Mouse (Mus musculus) embryonic fibroblast, embryonic 13.5 days (primary cell): Measurements from ENCODE around the gene Angptl6. TPM values are rescaled to one million over a fixed set of nuclear protein-coding genes. Genes with fewer than 3 reads are reported as not detected.

ENCODE experiments used
- H3K27ac ChIP-seq: 2 replicates; pipeline ENCODE4 v1.5.1; 2012; ENCODE audit warnings: low read length, control low read depth, inconsistent platforms; ENCODE audit not compliant: insufficient read depth
- H3K4me1 ChIP-seq: 2 replicates; pipeline ENCODE4 v1.6.1; 2011; ENCODE audit warnings: low read length; ENCODE audit not compliant: control insufficient read depth, insufficient read depth
- H3K4me3 ChIP-seq: 2 replicates; pipeline ENCODE4 v1.5.1; 2011; ENCODE audit warnings: mild to moderate bottlenecking, control low read depth, low read length; ENCODE audit not compliant: insufficient read depth
- CTCF ChIP-seq: IDR thresholded peaks from 2 replicates; pipeline ENCODE4 v1.5.1; 2011; ENCODE audit warnings: mild to moderate bottlenecking, control low read depth, low read length, moderate library complexity, borderline replicate concordance; ENCODE audit not compliant: insufficient read depth
- POLR2A ChIP-seq: IDR thresholded peaks from 2 replicates; pipeline ENCODE4 v1.6.1; 2011; ENCODE audit warnings: low read depth, mild to moderate bottlenecking, control low read depth, low read length, moderate library complexity
- polyA plus RNA-seq: library from polyadenylated mRNA; stranded (reverse); fragments of >200 nt; gene quantifications from 2 replicates; pipeline ENCODE4 v1.2.4, GENCODE M21; 2011; ENCODE audit warnings: low read depth; ENCODE audit not compliant: missing spikeins, insufficient read length

Gene Angptl6
- polyA plus RNA-seq, 1 experiment = 4.9 TPM

- TF ChIP-seq CTCF = no peak
- TF ChIP-seq POLR2A = no peak
- H3K27ac ChIP-seq = no peak overlapping the region
- peaks cover 2% of the 10 kb centered on the region for H3K4me1 ChIP-seq
- H3K4me3 ChIP-seq = no peak overlapping the region
Observed at GRCm38 (mm10) chr9:20825781-20826180, 53.7 kb downstream of the Angptl6 start.

Other genes starting within 250 kb of the Angptl6 start
- 243 and 252 TPM in 2 replicates for gene Ubl5, start 236.8 kb downstream of the Angptl6 start, polyA plus RNA-seq
- gene Fbxl12, start 235.0 kb downstream of the Angptl6 start, polyA plus RNA-seq = 18.3 and 18.9 TPM in 2 replicates
- 18.6 and 20.3 TPM in 2 replicates for gene Pin1, start 227.6 kb downstream of the Angptl6 start, polyA plus RNA-seq
- 3.6 and 6.5 TPM in 2 replicates for gene Olfm2, start 133.4 kb downstream of the Angptl6 start, polyA plus RNA-seq
- 68.7 and 71.7 TPM in 2 replicates for gene Col5a3, start 64.7 kb downstream of the Angptl6 start, polyA plus RNA-seq
- gene Rdh8, start 61.2 kb downstream of the Angptl6 start, polyA plus RNA-seq = not detected in 2 replicates
- gene A230050P20Rik, start 11.1 kb downstream of the Angptl6 start, polyA plus RNA-seq = 14.7 and 25.3 TPM in 2 replicates
- 31.1 and 34.5 TPM in 2 replicates for gene Ppan, start 8.4 kb upstream of the Angptl6 start, polyA plus RNA-seq
- gene Eif3g, start 18.9 kb upstream of the Angptl6 start, polyA plus RNA-seq = 106 and 107 TPM in 2 replicates
- gene Dnmt1, start 80.2 kb upstream of the Angptl6 start, polyA plus RNA-seq = 47.2 and 59.0 TPM in 2 replicates
- 34.0 and 36.2 TPM in 2 replicates for gene S1pr2, start 97.1 kb upstream of the Angptl6 start, polyA plus RNA-seq
- gene Mrpl4, start 123.0 kb upstream of the Angptl6 start, polyA plus RNA-seq = 43.7 and 43.9 TPM in 2 replicates
- 15.4 and 18.9 TPM in 2 replicates for gene Icam1, start 136.3 kb upstream of the Angptl6 start, polyA plus RNA-seq
- not detected in 2 replicates for gene Icam4, start 149.6 kb upstream of the Angptl6 start, polyA plus RNA-seq
- 0.82 and 1.0 TPM in 2 replicates for gene Icam5, start 152.3 kb upstream of the Angptl6 start, polyA plus RNA-seq
- not detected in 2 replicates for gene Zglp1, start 187.4 kb upstream of the Angptl6 start, polyA plus RNA-seq
- gene Gm49373, start 193.4 kb upstream of the Angptl6 start, polyA plus RNA-seq = 0.35 and 0.44 TPM in 2 replicates
- 20.9 and 29.0 TPM in 2 replicates for gene Fdx1l, start 193.9 kb upstream of the Angptl6 start, polyA plus RNA-seq
- gene Gm38431, start 212.3 kb upstream of the Angptl6 start, polyA plus RNA-seq = 2.4 and 5.2 TPM in 2 replicates
- gene Raver1, start 212.3 kb upstream of the Angptl6 start, polyA plus RNA-seq = 34.2 and 40.8 TPM in 2 replicates